Mouse (Mus musculus): ENCODE data around the gene Fam20a.

GRCm38 (mm10) chr11:109620356-109620755, 101.7 kb downstream of the Fam20a start:
- no peak for TF ChIP-seq CTCF (IDR thresholded peaks at IDR 0.05; ENCODE audit: low read depth, low read length)
- no peak for TF ChIP-seq EP300 (IDR thresholded peaks at IDR 0.05; ENCODE audit: insufficient read depth, low read depth, low read length)

Measured in ES-Bruce4 (cell line).